Mouse (Mus musculus) thymus, postnatal 25 days (tissue): ENCODE measurements at regions not wholly inside any gene's neighbourhood (a gene's known extent, or its start where the extent isn't known, plus 50 kb on each side); places are given as distances from the start of the nearest gene placed in this dataset.
A peak's percentile ranks its signal among the peaks of the same experiment; 100 is the strongest.

Source experiments
- DNase-seq: peaks from one replicate; pipeline ENCODE4 v3.0.0; 2022

- no peak for DNase-seq
Measured at GRCm38 (mm10) chr6:12140596-12140995, 233.0 kb downstream of the Phf14 start.

GRCm38 (mm10) chr6:12145216-12145615 is 237.6 kb downstream of the Phf14 start:
- no peak for DNase-seq

GRCm38 (mm10) chr6:12150613-12151333 is 243.2 kb downstream of the Phf14 start:
- DNase-seq = no peak

- DNase-seq = no peak
Measured at GRCm38 (mm10) chr6:12163971-12164370, 256.4 kb downstream of the Phf14 start.

- DNase-seq = no peak
Measured at GRCm38 (mm10) chr6:12168533-12168932, 260.9 kb downstream of the Phf14 start.

- no peak for DNase-seq
Measured at GRCm38 (mm10) chr6:12169431-12169830, 261.8 kb downstream of the Phf14 start.

- DNase-seq = no peak
Measured at GRCm38 (mm10) chr6:12170722-12171121, 263.1 kb downstream of the Phf14 start.

GRCm38 (mm10) chr6:12171189-12171588 is 263.6 kb downstream of the Phf14 start:
- no peak for DNase-seq

GRCm38 (mm10) chr6:12177996-12178395 is 270.4 kb downstream of the Phf14 start:
- DNase-seq = no peak

- no peak for DNase-seq
Measured at GRCm38 (mm10) chr6:12180951-12181350, 273.3 kb downstream of the Phf14 start.

- no peak for DNase-seq
Measured at GRCm38 (mm10) chr6:12210190-12210589, 302.6 kb downstream of the Phf14 start.

- no peak for DNase-seq
Measured at GRCm38 (mm10) chr6:12214526-12215177, 307.0 kb downstream of the Phf14 start.

- no peak for DNase-seq
Measured at GRCm38 (mm10) chr6:12215178-12215553, 307.6 kb downstream of the Phf14 start.

- no peak for DNase-seq
Measured at GRCm38 (mm10) chr6:12244151-12244550, 336.5 kb downstream of the Phf14 start.

GRCm38 (mm10) chr6:12247975-12248374 is 340.4 kb downstream of the Phf14 start:
- no peak for DNase-seq

GRCm38 (mm10) chr6:12248599-12248998 is 341.0 kb downstream of the Phf14 start:
- no peak for DNase-seq

- DNase-seq = no peak
Measured at GRCm38 (mm10) chr6:12254507-12254906, 346.9 kb downstream of the Phf14 start.

- DNase-seq = no peak
Measured at GRCm38 (mm10) chr6:12255434-12255833, 347.8 kb downstream of the Phf14 start.

GRCm38 (mm10) chr6:12258273-12258672 is 350.7 kb downstream of the Phf14 start:
- no peak for DNase-seq

GRCm38 (mm10) chr6:12258940-12259481 is 351.4 kb downstream of the Phf14 start:
- no peak for DNase-seq

GRCm38 (mm10) chr6:12259629-12260028 is 352.0 kb downstream of the Phf14 start:
- no peak for DNase-seq

- DNase-seq = peak; percentile 20
Measured at GRCm38 (mm10) chr6:12260325-12261076, 352.9 kb downstream of the Phf14 start.
